Mouse (Mus musculus): ENCODE data around the gene Col20a1.

Gene Col20a1

GRCm38 (mm10) chr2:180995457-180995856 lies 9.1 kb downstream of the Col20a1 start:
- no peak for DNase-seq (ENCODE audit: low spot score)

- DNase-seq (ENCODE audit: low spot score), result peak; percentile 67
Observed at GRCm38 (mm10) chr2:180996436-180996835, 10.1 kb downstream of the Col20a1 start.

GRCm38 (mm10) chr2:180996905-180997304 lies 10.6 kb downstream of the Col20a1 start:
- DNase-seq (ENCODE audit: low spot score), result no peak

GRCm38 (mm10) chr2:181007054-181007453 lies 20.7 kb downstream of the Col20a1 start:
- DNase-seq (ENCODE audit: low spot score), result no peak

- no peak for DNase-seq (ENCODE audit: low spot score)
Observed at GRCm38 (mm10) chr2:181008339-181008738, 22.0 kb downstream of the Col20a1 start.

GRCm38 (mm10) chr2:181031406-181031934 lies 45.1 kb downstream of the Col20a1 start:
- DNase-seq (ENCODE audit: low spot score), result peak; percentile 23

- no peak for DNase-seq (ENCODE audit: low spot score)
Observed at GRCm38 (mm10) chr2:181032407-181032806, 46.1 kb downstream of the Col20a1 start.

- DNase-seq (ENCODE audit: low spot score), result no peak
Observed at GRCm38 (mm10) chr2:181033310-181033709, 47.0 kb downstream of the Col20a1 start.

- no peak for DNase-seq (ENCODE audit: low spot score)
Observed at GRCm38 (mm10) chr2:181035186-181035585, 48.9 kb downstream of the Col20a1 start.

- DNase-seq (ENCODE audit: low spot score), result no peak
Observed at GRCm38 (mm10) chr2:181036561-181036960, 50.2 kb downstream of the Col20a1 start.

GRCm38 (mm10) chr2:181038644-181039355 lies 52.5 kb downstream of the Col20a1 start:
- no peak for DNase-seq (ENCODE audit: low spot score)

- DNase-seq (ENCODE audit: low spot score), result no peak
Observed at GRCm38 (mm10) chr2:181039356-181039680, 53.0 kb downstream of the Col20a1 start.

- no peak for DNase-seq (ENCODE audit: low spot score)
Observed at GRCm38 (mm10) chr2:181041941-181042340, 55.6 kb downstream of the Col20a1 start.

GRCm38 (mm10) chr2:181042376-181042775 lies 56.0 kb downstream of the Col20a1 start:
- no peak for DNase-seq (ENCODE audit: low spot score)

- DNase-seq (ENCODE audit: low spot score), result no peak
Observed at GRCm38 (mm10) chr2:181043437-181043836, 57.1 kb downstream of the Col20a1 start, which contains the start of gene Chrna4. TSS of gene Chrna4 (minus strand) at chr2:181043546.

- DNase-seq (ENCODE audit: low spot score), result no peak
Observed at GRCm38 (mm10) chr2:181044001-181044400, 57.7 kb downstream of the Col20a1 start.

GRCm38 (mm10) chr2:181048252-181048945 lies 62.1 kb downstream of the Col20a1 start:
- DNase-seq (ENCODE audit: low spot score), result no peak

- DNase-seq (ENCODE audit: low spot score), result no peak
Observed at GRCm38 (mm10) chr2:181048986-181049385, 62.7 kb downstream of the Col20a1 start.

- DNase-seq (ENCODE audit: low spot score), result no peak
Observed at GRCm38 (mm10) chr2:181052171-181052570, 65.8 kb downstream of the Col20a1 start.

GRCm38 (mm10) chr2:181057341-181057740 lies 71.0 kb downstream of the Col20a1 start:
- DNase-seq (ENCODE audit: low spot score), result no peak

- no peak for DNase-seq (ENCODE audit: low spot score)
Observed at GRCm38 (mm10) chr2:181058193-181058592, 71.9 kb downstream of the Col20a1 start.

- peak; percentile 89 for DNase-seq (ENCODE audit: low spot score)
Observed at GRCm38 (mm10) chr2:181060127-181060526, 73.8 kb downstream of the Col20a1 start.

- DNase-seq (ENCODE audit: low spot score), result no peak
Observed at GRCm38 (mm10) chr2:181065827-181066226, 79.5 kb downstream of the Col20a1 start.
